Mouse (Mus musculus): ENCODE results near the gene Tff1. TPM values are rescaled to one million over a fixed set of nuclear protein-coding genes. Genes with fewer than 3 reads are reported as not detected.

Gene Tff1
- polyA plus RNA-seq, 1 experiment from 2014 or later: not detected

DNA sequence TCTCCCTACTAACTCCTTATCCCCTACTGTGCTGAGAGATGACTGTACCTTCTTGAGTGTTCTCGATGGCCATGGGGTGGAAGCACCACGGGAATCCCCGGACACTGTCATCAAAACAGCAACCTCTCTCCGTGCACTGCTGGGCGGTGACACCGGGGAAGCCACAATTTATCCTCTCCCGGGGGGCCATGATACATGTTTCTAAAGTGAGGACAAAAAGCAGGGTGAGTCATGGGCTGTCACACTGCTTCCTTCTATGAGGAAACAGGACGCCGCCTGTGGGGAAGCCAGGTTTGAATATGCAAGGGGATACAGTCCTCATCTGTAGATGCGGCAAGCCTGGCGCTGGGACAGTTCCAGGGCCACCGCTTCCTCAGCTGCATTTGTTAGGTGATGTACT is 2.5 kb downstream of the Tff1 start:
- Histone ChIP-seq H3K36me3 (ENCODE audit: insufficient read depth, low read length) (no peaks in the 10 kb centered on the region), H3K27me3 (replicated peaks; ENCODE audit: insufficient read depth, low read length) (no peaks in the 10 kb centered on the region), H3K9me3 (ENCODE audit: low read length) (no peaks in the 10 kb centered on the region), H3K27ac (ENCODE audit: low read length) (no peak overlapping the region), H3K4me3 (ENCODE audit: low read depth, low read length) (no peak overlapping the region), H3K4me1 (ENCODE audit: insufficient read depth, low read depth, low read length) (no peaks in the 10 kb centered on the region), H3K9ac (replicated peaks; ENCODE audit: low read depth) (no peak overlapping the region), H3K4me2 (replicated peaks; ENCODE audit: low read depth, low read length) (no peak overlapping the region)
- no peak for TF ChIP-seq CTCF (IDR thresholded peaks at IDR 0.05)
- TF ChIP-seq EP300 (IDR thresholded peaks at IDR 0.05): no peak
- WGBS: 65% methylated on average over 12 of the region's 12 CpGs
- ATAC-seq: no peak
- DNase-seq (ENCODE audit: low spot score): no peak

DNA sequence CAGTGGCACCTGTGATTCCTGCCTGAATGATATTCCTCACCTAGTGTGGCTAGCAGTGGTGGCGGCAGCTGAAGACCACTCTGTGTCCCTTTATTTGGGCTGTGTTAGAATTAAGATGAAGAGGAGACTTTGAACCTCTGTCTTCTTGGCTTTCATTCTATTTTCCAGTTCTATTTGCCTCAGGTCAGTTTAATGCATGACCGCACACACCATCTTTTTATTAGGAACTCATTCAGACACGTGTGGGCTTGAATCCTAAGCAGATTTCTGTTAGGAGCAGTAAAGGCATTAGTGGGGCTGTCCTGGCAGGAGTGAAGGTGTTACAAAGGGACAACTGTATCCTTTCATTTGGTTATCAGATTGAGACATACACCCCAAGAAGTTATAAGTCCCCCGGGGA is 4.8 kb downstream of the Tff1 start:
- no peaks in the 10 kb centered on the region for H3K9me3 ChIP-seq (ENCODE audit: low read length)
- no peak overlapping the region for H3K4me2 ChIP-seq (replicated peaks; ENCODE audit: low read depth, low read length)
- TF ChIP-seq CTCF (IDR thresholded peaks at IDR 0.05) (no peak), EP300 (IDR thresholded peaks at IDR 0.05) (no peak)
- no peak overlapping the region for H3K27ac ChIP-seq (ENCODE audit: low read length)
- H3K4me3 ChIP-seq (ENCODE audit: low read depth, low read length): no peak overlapping the region
- DNase-seq (ENCODE audit: low spot score) (no peak), ATAC-seq (no peak)
- no peaks in the 10 kb centered on the region for H3K36me3 ChIP-seq (ENCODE audit: insufficient read depth, low read length)
- H3K27me3 ChIP-seq (replicated peaks; ENCODE audit: insufficient read depth, low read length): no peaks in the 10 kb centered on the region
- H3K4me1 ChIP-seq (ENCODE audit: insufficient read depth, low read depth, low read length): no peaks in the 10 kb centered on the region
- 88% methylated on average over 4 of the region's 4 CpGs for WGBS
- H3K9ac ChIP-seq (replicated peaks; ENCODE audit: low read depth): no peak overlapping the region

DNA sequence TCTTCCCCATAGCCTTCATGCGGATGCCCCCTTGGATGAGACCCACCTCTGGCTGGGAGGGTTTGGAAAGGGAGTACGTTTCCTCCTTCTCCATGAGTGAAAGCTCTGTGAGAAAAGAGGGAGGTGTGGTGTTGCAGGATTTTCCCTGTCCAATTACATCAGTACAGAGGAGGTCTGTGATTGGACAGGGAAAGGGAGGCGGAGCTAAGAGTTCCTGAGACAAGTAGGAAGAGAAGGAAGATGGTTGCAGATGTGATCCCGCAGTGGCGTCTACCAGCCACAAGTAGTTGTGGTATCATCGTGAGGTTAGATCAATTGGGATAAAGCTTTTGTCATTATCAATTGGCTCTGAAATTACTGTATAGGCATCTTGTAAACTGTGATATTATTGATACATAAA is 7.2 kb downstream of the Tff1 start:
- Histone ChIP-seq H3K36me3 (ENCODE audit: insufficient read depth, low read length) (no peaks in the 10 kb centered on the region), H3K9ac (replicated peaks; ENCODE audit: low read depth) (no peak overlapping the region), H3K4me2 (replicated peaks; ENCODE audit: low read depth, low read length) (no peak overlapping the region), H3K9me3 (ENCODE audit: low read length) (no peaks in the 10 kb centered on the region), H3K27me3 (replicated peaks; ENCODE audit: insufficient read depth, low read length) (no peaks in the 10 kb centered on the region), H3K4me1 (ENCODE audit: insufficient read depth, low read depth, low read length) (no peaks in the 10 kb centered on the region), H3K27ac (ENCODE audit: low read length) (no peak overlapping the region), H3K4me3 (ENCODE audit: low read depth, low read length) (no peak overlapping the region)
- 73% methylated on average over 6 of the region's 6 CpGs for WGBS
- no peak for DNase-seq (ENCODE audit: low spot score)
- no peak for ATAC-seq
- TF ChIP-seq EP300 (IDR thresholded peaks at IDR 0.05): no peak

GRCm38 (mm10) chr17:31153785-31154184 is 11.3 kb downstream of the Tff1 start:
- no peak overlapping the region for H3K9ac ChIP-seq (replicated peaks; ENCODE audit: low read depth)
- no peak for TF ChIP-seq EP300 (IDR thresholded peaks at IDR 0.05)
- TF ChIP-seq CTCF (IDR thresholded peaks at IDR 0.05): no peak
- H3K36me3 ChIP-seq (ENCODE audit: insufficient read depth, low read length): no peaks in the 10 kb centered on the region
- H3K4me3 ChIP-seq (ENCODE audit: low read depth, low read length): no peak overlapping the region
- WGBS: 26% methylated on average over 8 of the region's 8 CpGs
- no peak for ATAC-seq
- H3K4me1 ChIP-seq (ENCODE audit: insufficient read depth, low read depth, low read length): no peaks in the 10 kb centered on the region
- DNase-seq (ENCODE audit: low spot score): no peak
- no peak overlapping the region for H3K27ac ChIP-seq (ENCODE audit: low read length)
- H3K4me2 ChIP-seq (replicated peaks; ENCODE audit: low read depth, low read length): no peak overlapping the region
- no peaks in the 10 kb centered on the region for H3K27me3 ChIP-seq (replicated peaks; ENCODE audit: insufficient read depth, low read length)
- no peaks in the 10 kb centered on the region for H3K9me3 ChIP-seq (ENCODE audit: low read length)

GRCm38 (mm10) chr17:31152966-31153499 is 12.0 kb downstream of the Tff1 start:
- Histone ChIP-seq H3K36me3 (ENCODE audit: insufficient read depth, low read length) (no peaks in the 10 kb centered on the region), H3K4me1 (ENCODE audit: insufficient read depth, low read depth, low read length) (no peaks in the 10 kb centered on the region), H3K4me2 (replicated peaks; ENCODE audit: low read depth, low read length) (no peak overlapping the region), H3K9me3 (ENCODE audit: low read length) (no peaks in the 10 kb centered on the region), H3K9ac (replicated peaks; ENCODE audit: low read depth) (no peak overlapping the region), H3K27me3 (replicated peaks; ENCODE audit: insufficient read depth, low read length) (no peaks in the 10 kb centered on the region), H3K4me3 (ENCODE audit: low read depth, low read length) (no peak overlapping the region), H3K27ac (ENCODE audit: low read length) (no peak overlapping the region)
- WGBS: 50% methylated on average over 9 of the region's 9 CpGs
- ATAC-seq (no peak), DNase-seq (ENCODE audit: low spot score) (no peak)
- no peak for TF ChIP-seq EP300 (IDR thresholded peaks at IDR 0.05)
- no peak for TF ChIP-seq CTCF (IDR thresholded peaks at IDR 0.05)

- Histone ChIP-seq H3K9ac (replicated peaks; ENCODE audit: low read depth) (no peak overlapping the region), H3K4me2 (replicated peaks; ENCODE audit: low read depth, low read length) (no peak overlapping the region), H3K4me1 (ENCODE audit: insufficient read depth, low read depth, low read length) (no peaks in the 10 kb centered on the region), H3K36me3 (ENCODE audit: insufficient read depth, low read length) (no peaks in the 10 kb centered on the region), H3K9me3 (ENCODE audit: low read length) (no peaks in the 10 kb centered on the region), H3K27me3 (replicated peaks; ENCODE audit: insufficient read depth, low read length) (no peaks in the 10 kb centered on the region), H3K4me3 (ENCODE audit: low read depth, low read length) (no peak overlapping the region), H3K27ac (ENCODE audit: low read length) (no peak overlapping the region)
- no peak for DNase-seq (ENCODE audit: low spot score)
- ATAC-seq: no peak
- TF ChIP-seq CTCF (IDR thresholded peaks at IDR 0.05) (no peak), EP300 (IDR thresholded peaks at IDR 0.05) (no peak)
- WGBS: 63% methylated on average over 5 of the region's 5 CpGs
Observed at GRCm38 (mm10) chr17:31152512-31152911, 12.6 kb downstream of the Tff1 start.

GRCm38 (mm10) chr17:31145998-31146397 is 19.1 kb downstream of the Tff1 start:
- 75% methylated on average over 9 of the region's 9 CpGs for WGBS
- H3K9ac ChIP-seq (replicated peaks; ENCODE audit: low read depth): no peak overlapping the region
- TF ChIP-seq EP300 (IDR thresholded peaks at IDR 0.05) (no peak), CTCF (IDR thresholded peaks at IDR 0.05) (no peak)
- H3K36me3 ChIP-seq (ENCODE audit: insufficient read depth, low read length): no peaks in the 10 kb centered on the region
- H3K4me1 ChIP-seq (ENCODE audit: insufficient read depth, low read depth, low read length): no peaks in the 10 kb centered on the region
- no peak overlapping the region for H3K27ac ChIP-seq (ENCODE audit: low read length)
- no peaks in the 10 kb centered on the region for H3K27me3 ChIP-seq (replicated peaks; ENCODE audit: insufficient read depth, low read length)
- DNase-seq (ENCODE audit: low spot score): no peak
- H3K4me3 ChIP-seq (ENCODE audit: low read depth, low read length): no peak overlapping the region
- H3K4me2 ChIP-seq (replicated peaks; ENCODE audit: low read depth, low read length): no peak overlapping the region
- no peaks in the 10 kb centered on the region for H3K9me3 ChIP-seq (ENCODE audit: low read length)
- no peak for ATAC-seq

Measured in lung, postnatal 0 days (tissue).